Mouse (Mus musculus): Measurements from ENCODE around the gene Vmn2r76. TPM values are rescaled to one million over a fixed set of nuclear protein-coding genes. Genes with fewer than 3 reads are reported as not detected.

The Vmn2r76 gene
- total RNA-seq (2012; rRNA removed) (not detected in 2 replicates), total RNA-seq (2014; rRNA removed) (not detected in 2 replicates), polyA plus RNA-seq (2012; ENCODE audit: insufficient read length, low read depth) (not detected in 2 replicates)

DNA sequence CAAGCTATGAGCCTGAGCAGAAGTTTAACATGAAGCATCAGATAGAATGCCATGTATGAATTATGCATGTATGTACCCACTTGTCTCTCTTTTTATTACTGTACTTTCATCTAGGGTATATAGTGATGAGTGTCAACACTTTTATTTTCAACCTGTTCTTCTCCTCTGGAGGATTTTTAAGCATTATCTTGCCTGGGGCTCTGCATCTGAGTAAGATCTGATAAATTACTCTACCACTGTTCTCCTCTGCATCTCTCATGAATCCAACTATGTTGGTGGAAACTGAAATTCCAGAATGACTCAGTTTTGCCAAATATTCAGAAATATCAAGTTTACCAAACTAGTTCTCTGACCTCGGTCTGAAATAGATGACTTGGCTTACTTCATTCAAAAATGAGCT is at the start of gene Vmn2r76:
Gene Vmn2r76 (minus strand): TSS at position 101 of the 400 bp plus-strand sequence.
- in situ Hi-C loops (cut with MboI; ENCODE audit: low pct_ligation_motif_present, low pct_unique_long_range_greater_than_20kb, low sequenced_read_pairs) (no loop called here), dilution Hi-C loops (cut with MboI; ENCODE audit: extremely low pct_ligation_motif_present, extremely low pct_unique_long_range_greater_than_20kb, low sequenced_read_pairs) (no loop called here)
- Histone ChIP-seq H3K27ac (ENCODE audit: insufficient read depth, low read depth) (no peak within 1 kb of the TSS), H3K36me3 (replicated peaks in 1 of 2; ENCODE audit: control insufficient read depth in 1 of 2, insufficient read depth in 1 of 2, low read length in 1 of 2) (no peaks in the 10 kb centered on the region), H3K79me2 (replicated peaks; ENCODE audit: control insufficient read depth, extremely low read depth, insufficient read depth, poor library complexity, severe bottlenecking) (no peaks in the 10 kb centered on the region), H3K27me3 (replicated peaks) (no peaks in the 10 kb centered on the region), H3K4me1 (ENCODE audit: control insufficient read depth in 1 of 2, insufficient read depth in 2 of 2) (no peaks in the 10 kb centered on the region), H3K9me3 (replicated peaks; ENCODE audit: low read length) (peaks cover 4% of the 10 kb centered on the region), H3K9ac (ENCODE audit: insufficient read depth, low read depth) (no peak within 1 kb of the TSS), H3K4me2 (ENCODE audit: insufficient read depth, low read depth, poor library complexity, severe bottlenecking) (no peak within 1 kb of the TSS), H3K4me3 (replicated peaks in 1 of 3; ENCODE audit: low read depth in 2 of 3, low read length in 2 of 3, poor library complexity in 1 of 3) (no peak within 1 kb of the TSS)
- no peak for DNase-seq (ENCODE audit: extremely low read depth)
- TF ChIP-seq POLR2A (IDR thresholded peaks at IDR 0.05; ENCODE audit: low read depth, low read length) = no peak
- no peak for TF ChIP-seq ZMIZ1 (IDR thresholded peaks at IDR 0.05; ENCODE audit: low read depth, low read length)
- no peak for TF ChIP-seq BHLHE40 (IDR thresholded peaks at IDR 0.05; ENCODE audit: low read depth, low read length)
- TF ChIP-seq CTCF (conservative IDR thresholded peaks at IDR 0.05 in 1 of 2, IDR thresholded peaks at IDR 0.05 in 1 of 2; ENCODE audit: low read depth in 2 of 2, low read length in 2 of 2) = no peak
- no peak for TF ChIP-seq JUN (IDR thresholded peaks at IDR 0.05; ENCODE audit: insufficient read depth, low read depth, low read length)
- no peak for TF ChIP-seq HCFC1 (IDR thresholded peaks at IDR 0.05; ENCODE audit: low read depth, low read length)
- no peak for TF ChIP-seq NELFE (IDR thresholded peaks at IDR 0.05; ENCODE audit: low read depth, low read length)
- no peak for TF ChIP-seq CHD1 (IDR thresholded peaks at IDR 0.05; ENCODE audit: low read depth, low read length)
- no peak for TF ChIP-seq RCOR1 (conservative IDR thresholded peaks at IDR 0.05; ENCODE audit: low read depth, low read length)
- no peak for TF ChIP-seq TBP (conservative IDR thresholded peaks at IDR 0.05; ENCODE audit: low read depth, low read length)
- no peak for TF ChIP-seq MAZ (IDR thresholded peaks at IDR 0.05; ENCODE audit: low read depth, low read length)
- TF ChIP-seq ZNF384 (IDR thresholded peaks at IDR 0.05; ENCODE audit: low read depth, low read length) = no peak
- TF ChIP-seq ELF1 (IDR thresholded peaks at IDR 0.05; ENCODE audit: low read depth, low read length) = no peak
- no peak for TF ChIP-seq ZKSCAN1 (IDR thresholded peaks at IDR 0.05; ENCODE audit: borderline replicate concordance, low read depth, low read length)
- TF ChIP-seq MAX (IDR thresholded peaks at IDR 0.05; ENCODE audit: low read length) = no peak
- no peak for TF ChIP-seq MAFK (IDR thresholded peaks at IDR 0.05; ENCODE audit: insufficient replicate concordance, low read length)
- no peak for TF ChIP-seq ZC3H11A (IDR thresholded peaks at IDR 0.05; ENCODE audit: low read depth, low read length)
- no peak for TF ChIP-seq MYC (IDR thresholded peaks at IDR 0.05; ENCODE audit: low read depth, low read length)

DNA sequence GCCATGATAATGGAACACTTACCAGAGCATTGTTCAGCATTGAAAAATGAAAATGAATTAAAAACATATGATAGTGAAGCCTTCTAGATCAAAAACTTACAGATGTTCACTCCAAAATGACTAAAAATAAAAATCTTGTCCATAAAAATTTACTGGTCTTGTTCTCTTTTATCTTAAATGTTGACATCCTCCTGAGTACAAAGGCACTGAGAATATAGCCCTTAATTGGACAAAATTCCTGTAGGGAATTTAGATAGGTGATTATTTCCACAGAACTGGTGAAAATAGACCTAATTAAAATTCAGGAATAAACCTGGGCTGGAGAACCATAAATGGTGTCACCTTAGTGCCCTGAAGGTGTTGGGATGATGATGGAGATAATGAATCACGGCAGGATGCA is 31.0 kb upstream of the Vmn2r76 start, which contains the start of gene Olfr310:
Gene Olfr310 (minus strand): TSS at position 101 of the 400 bp plus-strand sequence.
- Histone ChIP-seq H3K4me3 (replicated peaks in 1 of 3; ENCODE audit: low read depth in 2 of 3, low read length in 2 of 3, poor library complexity in 1 of 3) (no peak within 1 kb of the TSS), H3K27ac (ENCODE audit: insufficient read depth, low read depth) (no peak within 1 kb of the TSS), H3K9ac (ENCODE audit: insufficient read depth, low read depth) (no peak within 1 kb of the TSS), H3K4me1 (ENCODE audit: control insufficient read depth in 1 of 2, insufficient read depth in 2 of 2) (no peaks in the 10 kb centered on the region), H3K9me3 (replicated peaks; ENCODE audit: low read length) (peaks cover 20% of the 10 kb centered on the region), H3K36me3 (replicated peaks in 1 of 2; ENCODE audit: control insufficient read depth in 1 of 2, insufficient read depth in 1 of 2, low read length in 1 of 2) (no peaks in the 10 kb centered on the region), H3K79me2 (replicated peaks; ENCODE audit: control insufficient read depth, extremely low read depth, insufficient read depth, poor library complexity, severe bottlenecking) (no peaks in the 10 kb centered on the region), H3K4me2 (ENCODE audit: insufficient read depth, low read depth, poor library complexity, severe bottlenecking) (no peak within 1 kb of the TSS), H3K27me3 (replicated peaks) (no peaks in the 10 kb centered on the region)
- dilution Hi-C loops (cut with MboI; ENCODE audit: extremely low pct_ligation_motif_present, extremely low pct_unique_long_range_greater_than_20kb, low sequenced_read_pairs) (no loop called here), in situ Hi-C loops (cut with MboI; ENCODE audit: low pct_ligation_motif_present, low pct_unique_long_range_greater_than_20kb, low sequenced_read_pairs) (no loop called here)
- DNase-seq (ENCODE audit: extremely low read depth) = no peak
- no peak for TF ChIP-seq ELF1 (IDR thresholded peaks at IDR 0.05; ENCODE audit: low read depth, low read length)
- no peak for TF ChIP-seq MAZ (IDR thresholded peaks at IDR 0.05; ENCODE audit: low read depth, low read length)
- no peak for TF ChIP-seq GABPA (IDR thresholded peaks at IDR 0.05; ENCODE audit: insufficient replicate concordance, low read depth, low read length)
- no peak for TF ChIP-seq NELFE (IDR thresholded peaks at IDR 0.05; ENCODE audit: low read depth, low read length)
- TF ChIP-seq UBTF (IDR thresholded peaks at IDR 0.05; ENCODE audit: low read depth, low read length) = no peak
- TF ChIP-seq ETS1 (conservative IDR thresholded peaks at IDR 0.05; ENCODE audit: low read depth, low read length) = no peak

Measured in CH12.LX (cell line).